Mouse (Mus musculus) lung, postnatal 0 days (tissue): ENCODE measurements around the gene Ankmy1.

Source experiments
- CTCF ChIP-seq: IDR thresholded peaks from 2 replicates; pipeline ENCODE4 v1.5.1; 2016; ENCODE audit warnings: antibody characterized with exemption, mild to moderate bottlenecking
- EP300 ChIP-seq: IDR thresholded peaks from 2 replicates; pipeline ENCODE4 v1.6.1; 2016; ENCODE audit warnings: antibody characterized with exemption, mild to moderate bottlenecking, control low read depth

GRCm38 (mm10) chr1:92861503-92861902, 41.2 kb downstream of the Ankmy1 start:
- TF ChIP-seq CTCF: no peak
- TF ChIP-seq EP300: no peak
